Mouse (Mus musculus) lung, adult 18-20 months (tissue): ENCODE data around the gene Mptx1.
"Not testable (repeated sequence)": the region's sequence is repeated elsewhere in the genome, so short reads cannot be mapped to it uniquely, and the experiment has no call there.

ENCODE experiments used
- DNase-seq, 2 experiments: peaks; one replicate each; pipeline ENCODE4 v3.0.0; 2022; ENCODE audit warnings: mixed read lengths in 2 of 2

Mptx1 gene

GRCm38 (mm10) chr1:174330218-174330617, at the start of gene Mptx1:
Gene Mptx1 (plus strand): TSS chr1:174330518.
- DNase-seq, result no peak

- DNase-seq, result no peak
Measured at GRCm38 (mm10) chr1:174303162-174303561, 27.2 kb upstream of the Mptx1 start.

GRCm38 (mm10) chr1:174317308-174317707, 13.0 kb upstream of the Mptx1 start:
- no peak for DNase-seq

- DNase-seq, result not testable (repeated sequence)
Measured at GRCm38 (mm10) chr1:174353636-174354035, 23.3 kb downstream of the Mptx1 start.

- DNase-seq, result no peak
Measured at GRCm38 (mm10) chr1:174354640-174355039, 24.3 kb downstream of the Mptx1 start.

- DNase-seq, result no peak
Measured at GRCm38 (mm10) chr1:174364882-174365451, 34.6 kb downstream of the Mptx1 start, which contains the start of gene Olfr417. Gene Olfr417 (plus strand): TSS chr1:174365122.

- DNase-seq, result no peak
Measured at GRCm38 (mm10) chr1:174373799-174374198, 43.5 kb downstream of the Mptx1 start.
